Mouse (Mus musculus) kidney, postnatal 0 days (tissue): ENCODE data around the gene Lzts2. TPM values are rescaled to one million over a fixed set of nuclear protein-coding genes. Genes with fewer than 3 reads are reported as not detected.

Experiments used
- ATAC-seq: fragments of 200-750 bp; cut with Nextera tagmentation; replicated peaks from 2 replicates; pipeline ENCODE4 v1.8.0; 2017; ENCODE audit warnings: low read depth, moderate number of reproducible peaks, moderate TSS enrichment, moderate library complexity; ENCODE audit not compliant: low FRiP score
- DNase-seq: peaks from one replicate; pipeline ENCODE4 v3.0.0-alpha.2; 2016; ENCODE audit warnings: low spot score
- H3K27ac ChIP-seq: fragments of 300-500 bp; sonication (generic); 2 replicates; pipeline ENCODE4 v1.5.1; 2014; ENCODE audit warnings: mild to moderate bottlenecking
- H3K27me3 ChIP-seq: fragments of 300-500 bp; sonication (generic); 2 replicates; pipeline ENCODE4 v1.6.1; 2014; ENCODE audit warnings: low read length, mixed read lengths; ENCODE audit not compliant: insufficient read depth
- H3K36me3 ChIP-seq: fragments of 300-500 bp; sonication (generic); 2 replicates; pipeline ENCODE4 v1.6.1; 2014; ENCODE audit warnings: low read length, mixed read lengths; ENCODE audit not compliant: insufficient read depth
- H3K4me1 ChIP-seq: fragments of 300-500 bp; sonication (generic); replicated peaks from 2 replicates; pipeline ENCODE4 v1.6.1; 2014; ENCODE audit warnings: antibody characterized with exemption, low read length, mixed read lengths; ENCODE audit not compliant: insufficient read depth
- H3K4me2 ChIP-seq: fragments of 300-500 bp; sonication (generic); 2 replicates; pipeline ENCODE4 v1.6.1; 2014; ENCODE audit warnings: mild to moderate bottlenecking, low read length, moderate library complexity, mixed read lengths
- H3K4me3 ChIP-seq: fragments of 300-500 bp; sonication (generic); replicated peaks from 2 replicates; pipeline ENCODE4 v1.5.1; 2014; ENCODE audit warnings: low read depth, low read length
- H3K9ac ChIP-seq: fragments of 300-500 bp; sonication (generic); 2 replicates; pipeline ENCODE4 v1.6.1; 2014; ENCODE audit warnings: low read depth, low read length
- H3K9me3 ChIP-seq: fragments of 300-500 bp; sonication (generic); replicated peaks from 2 replicates; pipeline ENCODE4 v1.6.1; 2016; ENCODE audit warnings: low read length, inconsistent platforms, mixed read lengths
- CTCF ChIP-seq: IDR thresholded peaks from 2 replicates; pipeline ENCODE4 v1.5.1; 2016; ENCODE audit warnings: antibody characterized with exemption, low read depth, mild to moderate bottlenecking, moderate library complexity
- WGBS: fragments of 180-500 bp; shearing (Covaris S2); extraction: QIAGEN DNeasy Blood & Tissue Kit; methylation state at CpG from one replicate; pipeline ENCODE4 v1.1.7; 2014; 5-methylcytosine and 5-hydroxymethylcytosine counted together
- polyA plus RNA-seq: library from polyadenylated mRNA; unstranded; fragments of >200 nt; fragmentation: Nextera tagmentation; extraction: Ambion mirVana; gene quantifications from 2 replicates; pipeline ENCODE4 v1.2.1, GENCODE M21; 2015

Gene Lzts2
- polyA plus RNA-seq, 1 experiment from 2014 or later = 69.5 TPM

- no peak overlapping the region for H3K27ac ChIP-seq
- H3K9ac ChIP-seq = no peak overlapping the region
- WGBS = 22% methylated on average over 17 of the region's 17 CpGs
- no peak overlapping the region for H3K4me3 ChIP-seq
- H3K4me1 ChIP-seq = no peaks in the 10 kb centered on the region
- DNase-seq (no peak), ATAC-seq (no peak)
- no peak overlapping the region for H3K4me2 ChIP-seq
- peaks cover 39% of the 10 kb centered on the region for H3K27me3 ChIP-seq
- no peaks in the 10 kb centered on the region for H3K9me3 ChIP-seq
- H3K36me3 ChIP-seq = no peaks in the 10 kb centered on the region
- no peak for TF ChIP-seq CTCF
These were observed 53.0 kb downstream of the Lzts2 start for GRCm38 (mm10) chr19:45067170-45067569.

- Histone ChIP-seq H3K4me2 (no peak overlapping the region), H3K36me3 (no peaks in the 10 kb centered on the region), H3K9me3 (no peaks in the 10 kb centered on the region), H3K27ac (no peak overlapping the region), H3K4me1 (no peaks in the 10 kb centered on the region), H3K4me3 (no peak overlapping the region), H3K9ac (no peak overlapping the region), H3K27me3 (peaks cover 39% of the 10 kb centered on the region)
- WGBS = 76% methylated on average over 7 of the region's 7 CpGs
- no peak for TF ChIP-seq CTCF
- DNase-seq (no peak), ATAC-seq (no peak)
These were observed 53.7 kb downstream of the Lzts2 start for GRCm38 (mm10) chr19:45067758-45068510.

- peak overlapping the region; percentile 55 for H3K4me3 ChIP-seq
- ATAC-seq (no peak), DNase-seq (peak; percentile 97)
- peaks cover 22% of the 10 kb centered on the region for H3K27me3 ChIP-seq
- H3K9ac ChIP-seq = peak overlapping the region; percentile 88
- no peaks in the 10 kb centered on the region for H3K36me3 ChIP-seq
- H3K4me1 ChIP-seq = peaks cover 13% of the 10 kb centered on the region
- TF ChIP-seq CTCF = peak; percentile 88
- WGBS = 6% methylated on average over 20 of the region's 20 CpGs
- peak overlapping the region; percentile 82 for H3K4me2 ChIP-seq
- H3K27ac ChIP-seq = peak overlapping the region; percentile 95; the same call in 1 of the 2 replicates
- no peaks in the 10 kb centered on the region for H3K9me3 ChIP-seq
These were observed 59.8 kb downstream of the Lzts2 start for GRCm38 (mm10) chr19:45073871-45074542.

- H3K36me3 ChIP-seq = no peaks in the 10 kb centered on the region
- peak within 1 kb of the TSS; percentile 55 for H3K4me3 ChIP-seq
- peak within 1 kb of the TSS; percentile 88 for H3K9ac ChIP-seq
- peak; percentile 79 for ATAC-seq
- DNase-seq = peak; percentile 98
- TF ChIP-seq CTCF = no peak
- peaks cover 25% of the 10 kb centered on the region for H3K27me3 ChIP-seq
- no peaks in the 10 kb centered on the region for H3K9me3 ChIP-seq
- peak within 1 kb of the TSS; percentile 82 for H3K4me2 ChIP-seq
- peaks cover 15% of the 10 kb centered on the region for H3K4me1 ChIP-seq
- H3K27ac ChIP-seq = peak within 1 kb of the TSS; percentile 95
- WGBS = under 1% methylated on average over 45 of the region's 45 CpGs
These were observed 60.5 kb downstream of the Lzts2 start, which contains the start of gene Kazald1 for GRCm38 (mm10) chr19:45074580-45075322. Kazald1 (plus strand) TSS chr19:45075241.

- peak overlapping the region; percentile 95 for H3K27ac ChIP-seq
- H3K27me3 ChIP-seq = peaks cover 25% of the 10 kb centered on the region
- no peak; the same call in 1 of the 2 replicates for ATAC-seq
These were observed 61.3 kb downstream of the Lzts2 start for GRCm38 (mm10) chr19:45075323-45076035.

More at GRCm38 (mm10) chr19:45075323-45076035, 61.3 kb downstream of the Lzts2 start:
- 2% methylated on average over 32 of the region's 32 CpGs for WGBS
- Histone ChIP-seq H3K9me3 (no peaks in the 10 kb centered on the region), H3K4me2 (peak overlapping the region; percentile 82), H3K4me3 (peak overlapping the region; percentile 55), H3K4me1 (peaks cover 21% of the 10 kb centered on the region), H3K36me3 (no peaks in the 10 kb centered on the region), H3K9ac (peak overlapping the region; percentile 88)
- no peak for TF ChIP-seq CTCF
- DNase-seq = peak; percentile 46
